Mouse (Mus musculus) stomach, postnatal 0 days (tissue): ENCODE measurements around the gene Susd6.

Experiments used
- CTCF ChIP-seq: IDR thresholded peaks from 2 replicates; pipeline ENCODE4 v1.5.1; 2016; ENCODE audit warnings: antibody characterized with exemption, low read depth, mild to moderate bottlenecking, moderate library complexity
- EP300 ChIP-seq: optimal IDR thresholded peaks from 2 replicates; pipeline ENCODE3; 2016; ENCODE audit warnings: antibody characterized with exemption

- TF ChIP-seq CTCF (no peak), EP300 (no peak)
Measured at GRCm38 (mm10) chr12:80779760-80780159, 10.6 kb upstream of the Susd6 start.
